20 mouse cellular contexts compared by ENCODE assay signal in genomic region chr14:55944575-55944974, GRCm38 (mm10). TPM values are rescaled to one million over a fixed set of nuclear protein-coding genes. Genes with fewer than 3 reads are reported as not detected.
"Had no signal": no experiment of that assay in that cellular context is flagged by ENCODE, and none has a peak within 500 bp of the region (broad histone marks: within the 10 kb centered on the region; RNA-seq: fewer than 3 reads in every experiment).

TSS of gene Cma1 (minus strand) at chr14:55944675.

- H3K36me3 ChIP-seq: limb, embryonic 12.5 days; liver, embryonic 12.5 days; midbrain, embryonic 12.5 days; neural tube, embryonic 15.5 days had no signal

- H3K27ac ChIP-seq: layer of hippocampus, adult 2 months; left cerebral cortex, adult 2 months; limb, embryonic 12.5 days; liver, embryonic 12.5 days; midbrain, embryonic 12.5 days; neural tube, embryonic 15.5 days had no signal

- ATAC-seq: liver, embryonic 12.5 days; midbrain, embryonic 16.5 days had no signal

- H3K9ac ChIP-seq: limb, embryonic 12.5 days; liver, embryonic 12.5 days; lung, embryonic 14.5 days; midbrain, embryonic 12.5 days; neural tube, embryonic 15.5 days had no signal

- H3K4me1 ChIP-seq: limb, embryonic 12.5 days; midbrain, embryonic 12.5 days; neural tube, embryonic 15.5 days had no signal

- H3K9me3 ChIP-seq: limb, embryonic 12.5 days; liver, embryonic 12.5 days; midbrain, embryonic 12.5 days; neural tube, embryonic 15.5 days had no signal

- H3K4me3 ChIP-seq: layer of hippocampus, adult 2 months; left cerebral cortex, adult 2 months; limb, embryonic 12.5 days; liver, embryonic 12.5 days; midbrain, embryonic 12.5 days; neural tube, embryonic 15.5 days had no signal

- H3K4me2 ChIP-seq: limb, embryonic 12.5 days; liver, embryonic 12.5 days; lung, embryonic 14.5 days; midbrain, embryonic 12.5 days; neural tube, embryonic 15.5 days had no signal

- H3K27me3 ChIP-seq: liver, embryonic 12.5 days; midbrain, embryonic 12.5 days; neural tube, embryonic 15.5 days had no signal

- DNase-seq: kidney, adult 11 months; kidney, adult 9 months; kidney, postnatal 10 days; kidney, postnatal 4 days; lung, embryonic 14.5 days; lung, postnatal 14 days; right cerebral cortex, adult 18-20 months; right cerebral cortex, postnatal 25 days; thymus, adult 2 months; thymus, postnatal 25 days had no signal

RNA-seq across cellular contexts. Expression of gene Cma1, which starts in this region (rescaled TPM):
- total RNA-seq: left cerebral cortex, adult 2 months; left cerebral cortex, postnatal 25 days had no signal
- polyA plus RNA-seq: liver, embryonic 12.5 days; midbrain, embryonic 12.5 days; neural tube, embryonic 11.5 days; small intestine, adult 2 months had no signal
